Mouse (Mus musculus) midbrain, embryonic 14.5 days (tissue): ENCODE measurements around the gene Ccdc74a. TPM values are rescaled to one million over a fixed set of nuclear protein-coding genes. Genes with fewer than 3 reads are reported as not detected.

Source experiments
- ATAC-seq: fragments of 200-750 bp; cut with Nextera tagmentation; 2 replicates; pipeline ENCODE4 v1.8.0; 2017; ENCODE audit warnings: moderate number of reproducible peaks, moderate library complexity; ENCODE audit not compliant: low FRiP score, low TSS enrichment
- DNase-seq: peaks from one replicate; pipeline ENCODE4 v3.0.0-alpha.2; 2015
- H3K27ac ChIP-seq: fragments of 300-500 bp; sonication (generic); replicated peaks from 2 replicates; pipeline ENCODE4 v1.5.1; 2014; ENCODE audit warnings: mild to moderate bottlenecking, low read depth, low read length, moderate library complexity
- H3K27me3 ChIP-seq: fragments of 300-500 bp; sonication (generic); 2 replicates; pipeline ENCODE4 v1.6.1; 2014; ENCODE audit warnings: low read length, control low read depth, mixed read lengths; ENCODE audit not compliant: control insufficient read depth, insufficient read depth
- H3K36me3 ChIP-seq: fragments of 300-500 bp; sonication (generic); 2 replicates; pipeline ENCODE4 v1.6.1; 2014; ENCODE audit warnings: low read length, control low read depth; ENCODE audit not compliant: control insufficient read depth, insufficient read depth
- H3K4me1 ChIP-seq: fragments of 300-500 bp; sonication (generic); 2 replicates; pipeline ENCODE4 v1.6.1; 2014; ENCODE audit warnings: mild to moderate bottlenecking, antibody characterized with exemption, low read length, control low read depth; ENCODE audit not compliant: control insufficient read depth, insufficient read depth
- H3K4me2 ChIP-seq: fragments of 300-500 bp; sonication (generic); 2 replicates; pipeline ENCODE4 v1.6.1; 2014; ENCODE audit warnings: mild to moderate bottlenecking, low read length, moderate library complexity
- H3K4me3 ChIP-seq: fragments of 300-500 bp; sonication (generic); replicated peaks from 2 replicates; pipeline ENCODE4 v1.5.1; 2014; ENCODE audit warnings: low read depth, low read length
- H3K9ac ChIP-seq: fragments of 300-500 bp; sonication (generic); replicated peaks from 2 replicates; pipeline ENCODE4 v1.6.1; 2014; ENCODE audit warnings: mild to moderate bottlenecking, low read length, moderate library complexity
- H3K9me3 ChIP-seq: fragments of 300-500 bp; sonication (generic); 2 replicates; pipeline ENCODE4 v1.6.1; 2016; ENCODE audit warnings: low read length, control low read depth, mixed read lengths; ENCODE audit not compliant: control insufficient read depth
- WGBS: fragments of 180-500 bp; shearing (Covaris S2); extraction: QIAGEN DNeasy Blood & Tissue Kit; methylation state at CpG from one replicate; pipeline ENCODE4 v1.1.7; 2014; 5-methylcytosine and 5-hydroxymethylcytosine counted together
- polyA plus RNA-seq: library from polyadenylated mRNA; unstranded; fragments of >200 nt; fragmentation: Nextera tagmentation; extraction: Ambion mirVana; gene quantifications from 2 replicates; pipeline ENCODE4 v1.2.1, GENCODE M21; 2014

The Ccdc74a gene
- polyA plus RNA-seq, 1 experiment from 2014 or later = 9.4 TPM

DNA sequence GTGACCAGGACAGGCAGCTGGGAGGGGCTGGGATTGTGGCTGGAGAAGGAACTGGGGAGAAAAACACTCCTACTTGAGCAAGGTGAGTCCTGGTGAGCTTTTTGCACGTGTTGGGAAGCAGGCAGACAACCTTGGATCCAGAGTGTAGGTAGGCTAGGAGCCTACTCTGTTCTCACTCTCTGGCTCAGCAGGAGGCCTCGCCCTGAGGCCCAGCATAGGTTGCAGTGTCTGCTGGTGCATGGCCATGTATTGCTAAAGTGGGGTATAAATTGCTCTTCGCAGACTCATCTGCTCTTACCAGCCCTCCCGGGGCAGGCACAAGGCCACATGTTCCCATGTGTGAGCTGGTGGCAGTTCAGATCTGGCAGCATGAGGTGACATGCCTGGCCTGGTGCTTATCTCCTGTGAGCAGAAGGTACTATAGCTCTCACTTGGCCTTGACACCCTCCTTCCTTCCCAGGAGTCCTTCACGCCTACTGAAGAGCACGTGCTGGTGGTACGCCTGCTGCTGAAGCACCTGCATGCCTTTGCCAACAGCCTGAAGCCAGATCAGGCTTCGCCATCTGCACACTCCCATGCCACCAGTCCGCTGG, 8.1 kb upstream of the Ccdc74a start:
- Histone ChIP-seq H3K27me3 (no peaks in the 10 kb centered on the region), H3K27ac (no peak overlapping the region), H3K9me3 (no peaks in the 10 kb centered on the region), H3K4me3 (no peak overlapping the region), H3K36me3 (peaks cover 58% of the 10 kb centered on the region), H3K4me1 (no peaks in the 10 kb centered on the region), H3K9ac (no peak overlapping the region), H3K4me2 (no peak overlapping the region)
- 91% methylated on average over 9 of the region's 9 CpGs for WGBS
- no peak for DNase-seq
- ATAC-seq = no peak

DNA sequence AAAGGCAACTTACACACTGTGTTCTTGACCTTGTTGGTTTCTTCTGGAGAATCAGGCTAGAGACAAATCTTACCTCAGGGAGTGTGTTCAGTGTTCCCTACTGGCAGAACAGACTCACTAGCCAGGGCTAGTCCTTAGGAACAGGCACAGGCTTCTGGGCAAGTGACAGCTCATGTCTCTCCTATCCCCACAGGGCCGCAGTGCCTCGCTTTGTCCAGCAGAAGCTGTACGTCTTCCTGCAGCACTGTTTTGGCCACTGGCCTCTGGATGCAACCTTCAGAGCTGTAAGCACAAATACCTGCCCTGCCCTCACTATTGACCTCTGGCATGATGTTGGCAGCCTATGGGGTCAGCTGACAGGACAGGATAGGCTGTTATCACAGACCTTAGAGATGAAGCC, 7.2 kb upstream of the Ccdc74a start:
- no peak for ATAC-seq
- H3K4me3 ChIP-seq = no peak overlapping the region
- no peak overlapping the region for H3K27ac ChIP-seq
- H3K36me3 ChIP-seq = peaks cover 60% of the 10 kb centered on the region
- no peak for DNase-seq
- H3K9me3 ChIP-seq = no peaks in the 10 kb centered on the region
- H3K27me3 ChIP-seq = no peaks in the 10 kb centered on the region
- 96% methylated on average over 3 of the region's 3 CpGs for WGBS
- H3K4me2 ChIP-seq = no peak overlapping the region
- H3K9ac ChIP-seq = no peak overlapping the region
- no peaks in the 10 kb centered on the region for H3K4me1 ChIP-seq

DNA sequence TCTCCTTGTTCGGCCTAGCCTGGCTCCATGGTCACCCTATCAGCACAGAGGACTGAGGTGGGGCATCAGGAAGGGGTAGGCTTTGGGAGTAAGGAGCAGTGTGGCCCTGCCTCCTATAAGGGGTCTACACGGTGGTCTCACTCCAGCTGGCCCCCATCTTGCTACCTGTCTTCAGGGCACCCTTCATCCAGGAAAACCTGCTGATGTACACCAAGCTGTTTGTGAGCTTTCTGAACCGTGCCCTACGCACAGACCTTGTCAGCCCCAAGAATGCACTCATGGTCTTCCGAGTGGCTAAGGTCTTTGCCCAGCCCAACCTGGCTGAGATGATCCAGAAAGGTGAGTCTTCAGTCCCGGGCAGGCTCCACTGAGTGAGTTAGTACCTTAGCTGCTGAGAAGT, 6.3 kb upstream of the Ccdc74a start:
- H3K36me3 ChIP-seq = peaks cover 60% of the 10 kb centered on the region
- 96% methylated on average over 6 of the region's 6 CpGs for WGBS
- no peaks in the 10 kb centered on the region for H3K27me3 ChIP-seq
- DNase-seq (no peak), ATAC-seq (no peak)
- no peak overlapping the region for H3K4me3 ChIP-seq
- no peak overlapping the region for H3K4me2 ChIP-seq
- no peak overlapping the region for H3K27ac ChIP-seq
- no peaks in the 10 kb centered on the region for H3K9me3 ChIP-seq
- no peaks in the 10 kb centered on the region for H3K4me1 ChIP-seq
- no peak overlapping the region for H3K9ac ChIP-seq

DNA sequence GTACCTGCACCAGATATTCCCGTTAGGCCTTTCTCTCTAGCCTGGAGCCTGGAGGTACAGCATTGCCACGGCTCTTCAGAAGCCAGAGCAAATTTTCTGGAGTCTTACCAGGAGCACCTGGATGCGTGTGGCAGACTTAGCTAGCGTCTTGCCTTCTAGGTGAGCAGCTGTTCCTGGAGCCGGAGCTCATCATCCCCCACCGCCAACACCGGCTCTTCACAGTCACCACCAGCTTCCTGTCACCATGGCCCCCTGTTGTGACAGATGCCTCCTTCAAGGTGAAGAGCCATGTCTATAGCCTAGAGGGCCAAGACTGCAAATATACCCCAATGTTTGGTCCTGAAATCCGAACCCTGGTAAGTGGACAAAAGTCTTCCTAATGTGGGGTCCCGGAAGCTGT, 5.6 kb upstream of the Ccdc74a start:
- WGBS = 92% methylated on average over 9 of the region's 9 CpGs
- Histone ChIP-seq H3K9ac (no peak overlapping the region), H3K36me3 (peaks cover 60% of the 10 kb centered on the region), H3K27me3 (no peaks in the 10 kb centered on the region), H3K27ac (no peak overlapping the region), H3K4me3 (no peak overlapping the region), H3K4me2 (no peak overlapping the region), H3K9me3 (no peaks in the 10 kb centered on the region), H3K4me1 (no peaks in the 10 kb centered on the region)
- no peak for DNase-seq
- ATAC-seq = no peak

DNA sequence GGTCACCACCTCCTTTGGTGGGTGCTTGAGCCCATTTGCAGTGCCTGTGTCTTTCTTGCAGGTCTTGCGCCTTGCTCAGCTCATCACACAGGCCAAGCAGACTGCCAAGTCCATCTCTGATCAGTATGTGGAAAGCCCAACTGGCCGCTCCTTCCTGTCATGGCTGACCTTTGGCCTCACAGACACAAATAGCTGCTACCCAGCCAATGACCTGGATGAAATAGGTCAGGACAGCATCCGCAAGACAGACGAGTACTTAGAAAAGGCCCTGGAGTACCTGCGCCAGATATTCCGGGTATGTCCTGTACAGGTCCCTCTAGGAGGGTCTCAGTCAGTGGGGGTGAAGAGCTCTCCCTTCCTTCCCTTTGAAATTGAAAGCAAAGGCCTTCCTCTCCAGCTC, 5.0 kb upstream of the Ccdc74a start:
- Histone ChIP-seq H3K27ac (no peak overlapping the region), H3K9ac (no peak overlapping the region), H3K9me3 (no peaks in the 10 kb centered on the region), H3K36me3 (peaks cover 60% of the 10 kb centered on the region), H3K27me3 (no peaks in the 10 kb centered on the region), H3K4me3 (no peak overlapping the region), H3K4me1 (peaks cover 3% of the 10 kb centered on the region; the same call in 1 of the 2 replicates), H3K4me2 (no peak overlapping the region)
- 90% methylated on average over 6 of the region's 6 CpGs for WGBS
- ATAC-seq (no peak), DNase-seq (no peak)

DNA sequence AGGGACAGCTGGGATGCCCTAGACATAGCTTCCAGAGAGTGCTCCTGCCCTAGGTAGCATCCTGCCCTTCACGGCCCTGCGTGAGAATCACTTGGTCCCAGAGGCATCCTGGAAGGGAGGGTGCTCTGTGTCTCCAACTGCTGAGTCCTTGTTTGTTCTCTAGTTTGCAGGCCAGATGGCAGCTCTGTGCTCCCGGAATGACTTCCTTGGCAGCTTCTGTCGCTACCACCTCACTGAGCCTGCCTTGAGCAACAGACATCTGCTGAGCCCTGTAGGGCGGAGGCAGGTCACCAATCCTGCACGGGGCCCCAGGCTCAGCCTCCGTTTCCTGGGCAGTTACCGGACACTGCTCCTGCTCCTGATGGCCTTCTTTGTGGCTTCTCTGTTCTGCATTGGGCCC, 4.0 kb upstream of the Ccdc74a start:
- DNase-seq (no peak), ATAC-seq (no peak)
- Histone ChIP-seq H3K27ac (no peak overlapping the region), H3K27me3 (no peaks in the 10 kb centered on the region), H3K36me3 (peaks cover 60% of the 10 kb centered on the region), H3K9ac (no peak overlapping the region), H3K4me1 (peaks cover 10% of the 10 kb centered on the region; the same call in 1 of the 2 replicates), H3K9me3 (no peaks in the 10 kb centered on the region), H3K4me3 (no peak overlapping the region), H3K4me2 (no peak overlapping the region)
- WGBS = 89% methylated on average over 8 of the region's 8 CpGs

DNA sequence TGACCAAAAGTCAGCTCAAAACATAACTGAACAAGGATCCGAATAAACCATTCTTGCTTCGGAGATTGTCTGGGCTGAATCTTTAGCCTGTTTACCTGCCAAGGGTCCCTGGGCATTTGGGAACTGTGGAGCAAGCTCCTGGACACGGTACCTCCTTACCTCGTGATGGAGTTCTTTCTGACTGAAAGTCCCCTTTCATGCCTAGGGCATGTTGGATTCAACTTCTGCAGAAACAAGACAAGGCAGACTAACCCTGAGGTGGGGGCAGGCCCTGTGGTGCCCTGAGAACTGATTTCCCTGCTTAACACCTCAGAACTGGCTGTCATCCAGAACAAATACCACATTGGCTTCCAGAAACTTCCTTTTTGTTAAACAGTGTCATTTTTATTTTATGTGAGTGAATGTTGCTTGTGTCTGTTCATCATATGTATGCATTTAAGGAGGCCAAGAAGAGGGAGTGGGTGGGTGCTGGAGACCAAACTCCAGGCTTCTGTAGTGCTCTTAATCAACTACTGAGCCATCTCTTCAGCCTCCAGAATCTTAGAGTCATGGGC, 2.8 kb upstream of the Ccdc74a start:
- Histone ChIP-seq H3K27me3 (no peaks in the 10 kb centered on the region), H3K9ac (no peak overlapping the region), H3K9me3 (no peaks in the 10 kb centered on the region), H3K36me3 (peaks cover 54% of the 10 kb centered on the region), H3K4me3 (no peak overlapping the region), H3K4me1 (peaks cover 10% of the 10 kb centered on the region; the same call in 1 of the 2 replicates), H3K4me2 (no peak overlapping the region), H3K27ac (no peak overlapping the region)
- no peak for ATAC-seq
- no peak for DNase-seq
- WGBS = 95% methylated on average over 4 of the region's 4 CpGs

DNA sequence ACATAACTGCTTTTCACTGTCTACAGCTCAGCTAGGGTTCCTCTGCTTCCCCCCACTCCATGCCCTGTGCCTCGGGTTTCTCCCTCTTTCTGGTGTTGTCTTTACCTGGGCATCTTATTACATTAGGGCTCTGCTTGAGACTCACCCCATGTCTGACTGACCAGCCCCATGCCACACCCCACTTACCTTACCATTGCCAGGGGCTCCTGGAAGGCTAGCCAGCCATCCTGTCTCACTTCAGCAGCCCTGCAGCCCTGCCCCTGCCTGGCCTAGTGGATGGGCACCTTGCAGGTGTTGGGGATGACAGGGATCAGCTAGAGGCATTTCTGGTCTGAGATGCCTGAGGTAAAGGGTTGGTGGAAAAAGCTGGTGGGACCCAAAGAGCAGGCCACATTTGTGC, 886 bp downstream of the Ccdc74a start:
- DNase-seq (no peak), ATAC-seq (0 out of 2 replicates have a peak, but pooled peaks have one; percentile 22)
- H3K4me2 ChIP-seq = peak overlapping the region; percentile 89
- no peaks in the 10 kb centered on the region for H3K27me3 ChIP-seq
- H3K36me3 ChIP-seq = peaks cover 48% of the 10 kb centered on the region
- 6% methylated on average over 1 of the region's 1 CpGs for WGBS
- H3K4me1 ChIP-seq = peaks cover 10% of the 10 kb centered on the region; the same call in 1 of the 2 replicates
- peak overlapping the region; percentile 65; the same call in 1 of the 2 replicates for H3K9ac ChIP-seq
- no peak overlapping the region for H3K27ac ChIP-seq
- H3K4me3 ChIP-seq = peak overlapping the region; percentile 57; the same call in 1 of the 2 replicates
- no peaks in the 10 kb centered on the region for H3K9me3 ChIP-seq
